Mouse (Mus musculus) left cerebral cortex, adult 8-10 months (tissue): Measurements from ENCODE around the gene Disp3. TPM values are rescaled to one million over a fixed set of nuclear protein-coding genes. Genes with fewer than 3 reads are reported as not detected.

Source experiments
- DNase-seq, 2 experiments: peaks; one replicate each; pipeline ENCODE4 v3.0.0; 2022; ENCODE audit warnings: low spot score in 2 of 2
- total RNA-seq, 4 experiments: library from RNA; stranded (reverse); gene quantifications; 2 replicates each; pipeline ENCODE4 v1.2.4; 2022

Disp3 gene
- total RNA-seq = 10 to 100 TPM; 23.4 to 28.3 (median 26.2) TPM

DNA sequence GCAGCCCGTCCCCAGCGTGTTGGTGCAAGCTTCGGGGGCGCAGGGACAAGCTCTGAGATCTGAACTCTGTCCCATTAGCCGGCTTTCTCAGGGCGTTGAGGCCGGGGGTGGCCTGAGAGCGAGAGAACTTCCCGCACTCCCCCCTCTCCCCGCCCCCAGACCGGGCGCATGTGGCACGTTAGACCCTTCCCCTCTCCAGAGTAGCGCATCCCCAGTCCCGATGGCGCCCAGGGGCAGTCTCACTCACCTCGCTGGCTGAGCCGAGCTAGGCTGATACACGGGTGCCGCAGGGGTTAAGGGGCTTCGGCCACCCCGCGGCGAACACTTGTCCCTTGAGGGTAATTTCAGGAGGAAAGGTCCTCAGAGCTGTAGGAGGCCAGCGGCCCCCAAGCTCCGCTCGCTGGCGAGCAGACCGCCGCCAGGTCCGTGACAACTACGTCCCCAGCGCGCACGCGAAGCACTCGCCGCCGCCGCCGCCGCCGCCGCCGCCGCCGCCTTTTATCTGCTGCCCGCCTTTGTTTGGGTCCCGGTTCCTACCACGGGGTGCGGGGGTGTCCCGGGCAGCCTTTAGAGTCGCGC, at the start of gene Disp3:
Disp3 (minus strand) TSS at position 490 of the 579 bp plus-strand sequence.
- no peak for DNase-seq

DNA sequence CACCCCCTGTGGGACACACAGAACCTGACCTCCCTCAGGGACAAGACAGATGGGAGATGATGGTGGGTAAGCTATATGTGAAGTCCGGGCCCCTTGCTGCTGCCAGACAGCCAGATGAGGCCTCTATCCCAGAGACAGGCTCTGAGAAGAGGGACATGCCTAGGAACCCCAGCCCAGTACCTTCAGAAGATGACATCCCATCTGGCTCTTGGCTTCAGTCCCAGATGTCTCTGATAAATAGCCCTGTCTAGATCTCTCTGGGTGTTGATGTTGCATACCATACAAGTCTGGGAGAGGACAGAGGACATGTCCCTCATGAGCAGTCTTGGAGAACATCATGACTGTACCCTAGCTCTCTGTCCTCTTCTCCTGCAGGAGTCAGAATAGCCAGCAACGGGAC, 42.5 kb upstream of the Disp3 start:
- DNase-seq = no peak

DNA sequence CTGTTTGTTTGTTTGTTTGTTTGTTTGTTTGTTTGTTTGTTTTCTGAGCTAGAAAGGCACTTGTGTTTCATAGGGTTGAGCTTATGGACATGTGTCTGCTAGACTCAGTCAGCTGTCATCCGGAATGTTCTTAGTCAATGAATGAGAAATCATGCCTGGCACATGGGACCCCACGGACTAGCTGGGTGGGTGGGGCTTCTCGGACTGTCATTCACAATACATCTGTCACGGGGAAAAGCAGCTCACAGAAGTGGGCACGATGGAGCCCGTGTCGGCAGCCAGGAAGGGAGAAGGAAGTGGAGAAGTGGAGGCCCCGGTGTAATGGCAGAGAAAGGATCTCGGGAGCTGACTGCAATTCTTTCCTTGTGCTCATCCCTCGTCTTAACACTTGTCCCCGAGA, 41.7 kb upstream of the Disp3 start:
- no peak for DNase-seq

DNA sequence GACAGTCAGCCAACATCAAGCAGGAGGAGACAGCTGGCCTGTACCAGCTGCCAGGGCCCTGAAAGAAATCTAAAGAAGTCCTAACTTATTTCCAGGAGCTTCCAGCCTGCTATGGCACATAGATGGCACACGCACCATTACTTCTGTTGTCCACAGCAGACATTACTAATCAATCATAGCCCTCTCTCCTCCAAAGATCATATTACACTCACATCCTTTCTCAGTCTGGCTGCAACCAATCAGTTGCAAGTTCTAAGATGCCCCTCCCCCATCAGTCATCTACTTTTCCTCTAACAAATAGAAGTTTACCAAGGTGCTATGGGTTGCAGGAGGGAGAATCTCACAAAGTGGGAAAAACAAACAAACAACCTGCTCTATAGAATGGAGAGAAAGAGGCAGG, 40.5 kb upstream of the Disp3 start:
- no peak for DNase-seq

DNA sequence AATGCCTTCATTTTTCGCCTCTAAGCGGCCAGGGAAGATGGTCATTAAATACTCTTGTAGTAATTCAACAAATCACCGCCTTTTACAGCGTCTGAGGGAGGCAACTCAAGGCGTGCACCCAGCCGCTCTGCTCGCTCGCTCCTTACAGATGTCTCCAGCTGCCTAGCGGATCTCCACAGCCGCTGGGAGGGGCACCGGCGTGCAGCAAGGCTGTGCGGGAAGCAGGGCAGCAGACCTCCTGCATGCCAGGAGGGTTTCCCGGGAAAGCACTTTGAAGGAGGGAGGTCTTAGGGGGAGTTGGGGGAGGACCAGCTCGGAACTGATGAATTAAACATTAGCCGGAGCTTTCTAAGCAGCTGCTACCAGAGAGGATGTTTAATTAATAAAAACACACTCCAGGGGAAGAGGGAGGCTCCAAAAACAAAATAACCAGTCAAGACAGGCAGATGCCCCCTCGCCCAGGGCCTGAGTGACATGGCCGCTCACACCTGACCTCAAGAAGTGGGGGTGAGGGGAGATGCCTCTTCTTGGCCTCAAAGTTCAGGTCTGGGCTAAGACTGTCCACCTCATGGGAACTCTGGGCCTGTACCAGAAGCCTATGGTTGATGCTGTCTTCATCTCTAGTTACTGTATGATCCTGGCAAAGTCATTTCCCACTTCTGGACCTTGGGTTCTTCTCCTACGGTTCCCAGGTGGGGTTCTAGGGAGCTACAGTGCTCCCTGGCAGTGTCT, 39.7 kb upstream of the Disp3 start:
- DNase-seq = peak in 1 of 2 experiments; percentile 31

DNA sequence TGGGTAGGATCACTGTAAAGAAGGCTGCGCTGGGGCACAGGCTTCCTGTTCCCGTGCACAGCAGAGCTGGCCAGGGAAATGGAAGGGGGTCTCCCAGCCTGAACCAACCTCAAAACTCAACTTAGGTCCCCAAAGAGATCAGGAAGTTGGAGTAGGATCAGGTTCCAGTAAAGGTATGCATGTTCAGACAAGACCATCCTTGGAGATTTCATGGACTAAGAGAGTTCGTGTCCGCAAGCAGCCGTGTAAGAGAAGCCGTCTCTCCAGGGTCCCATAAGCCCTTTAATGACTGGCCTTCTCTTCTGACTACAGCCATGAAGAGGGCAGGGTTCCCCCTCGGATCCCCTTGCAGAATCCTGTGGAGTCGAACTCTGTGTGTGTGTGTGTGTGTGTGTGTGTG, 39.0 kb upstream of the Disp3 start:
- DNase-seq = no peak

DNA sequence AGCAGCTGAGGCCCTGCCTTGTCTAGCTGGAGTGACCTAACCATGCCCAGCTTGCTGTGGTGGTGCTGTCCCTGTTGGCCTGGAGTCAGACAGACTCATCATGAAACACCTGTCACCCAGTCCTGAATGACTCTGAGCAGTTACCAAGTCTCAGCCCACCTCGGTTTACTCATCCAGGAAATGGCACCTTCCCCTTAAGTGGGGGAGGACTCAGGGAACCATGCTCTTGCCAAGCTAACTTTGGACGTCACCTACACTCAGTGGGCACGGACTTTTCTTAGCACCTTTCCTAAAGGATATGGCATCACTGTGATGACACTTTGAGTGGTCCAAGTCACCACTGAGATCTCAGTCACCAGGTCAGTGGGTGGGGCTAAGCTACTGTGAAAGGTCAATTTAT, 38.2 kb upstream of the Disp3 start:
- DNase-seq = peak in 1 of 2 experiments; percentile 38

DNA sequence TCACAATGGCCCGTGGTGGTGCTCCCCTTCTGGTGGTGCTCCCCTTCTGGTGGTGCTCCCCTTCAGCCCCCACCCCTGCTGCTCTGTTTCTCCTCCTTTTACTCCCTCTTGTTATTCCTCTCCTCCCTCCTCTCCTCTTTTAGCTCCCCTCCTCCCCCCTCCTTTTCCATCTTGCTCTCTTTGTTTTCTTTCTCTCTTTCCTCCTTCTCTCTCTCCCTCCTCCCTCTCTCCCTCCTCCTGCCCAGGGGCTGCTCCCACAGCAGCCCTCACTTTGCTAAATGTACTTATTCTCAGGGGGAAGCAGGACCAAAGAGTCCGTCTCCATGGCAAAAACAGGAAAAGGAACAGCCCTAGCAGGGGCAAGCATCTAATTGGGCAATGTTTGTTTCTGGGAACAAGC, 37.3 kb upstream of the Disp3 start:
- DNase-seq = no peak

DNA sequence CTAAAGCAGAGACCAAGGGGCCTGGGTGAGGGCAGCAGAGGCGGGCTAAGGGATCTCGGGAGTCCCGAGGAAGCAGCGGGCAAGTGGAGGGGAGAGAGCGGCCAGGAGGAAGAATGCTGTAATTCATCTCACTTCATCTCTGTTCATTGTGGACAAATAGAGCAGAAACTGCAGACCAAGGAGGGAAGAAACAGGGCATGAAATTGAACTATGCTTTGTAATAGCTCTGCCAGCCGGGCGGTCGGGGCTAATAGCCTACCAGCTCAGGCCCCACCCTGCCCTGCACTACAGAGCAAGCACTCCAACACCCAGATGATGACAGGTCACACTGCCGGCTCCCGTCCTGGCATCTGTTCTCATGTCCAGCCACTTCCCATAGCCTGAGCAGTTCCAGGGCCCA, 34.4 kb upstream of the Disp3 start:
- DNase-seq = peak in 1 of 2 experiments; percentile 68

DNA sequence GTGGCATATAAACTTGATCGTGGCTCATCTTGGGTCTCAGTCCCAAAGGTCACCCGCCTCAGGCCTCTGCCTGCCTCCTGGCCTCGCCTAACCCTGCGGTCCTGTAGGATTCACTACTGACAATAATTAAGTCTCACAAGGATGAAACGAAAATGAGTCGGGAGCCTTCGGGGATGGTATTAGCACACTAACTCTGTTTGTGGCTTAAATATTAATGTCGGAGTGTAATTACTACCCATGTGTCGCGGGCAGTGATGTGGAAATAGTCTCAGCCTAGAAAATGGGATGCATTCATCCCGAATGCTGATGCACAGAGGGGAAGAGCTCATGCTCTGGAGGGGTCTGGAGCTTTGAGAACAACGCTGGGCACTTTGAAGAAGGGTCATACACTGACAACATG, 31.6 kb upstream of the Disp3 start:
- DNase-seq = no peak

DNA sequence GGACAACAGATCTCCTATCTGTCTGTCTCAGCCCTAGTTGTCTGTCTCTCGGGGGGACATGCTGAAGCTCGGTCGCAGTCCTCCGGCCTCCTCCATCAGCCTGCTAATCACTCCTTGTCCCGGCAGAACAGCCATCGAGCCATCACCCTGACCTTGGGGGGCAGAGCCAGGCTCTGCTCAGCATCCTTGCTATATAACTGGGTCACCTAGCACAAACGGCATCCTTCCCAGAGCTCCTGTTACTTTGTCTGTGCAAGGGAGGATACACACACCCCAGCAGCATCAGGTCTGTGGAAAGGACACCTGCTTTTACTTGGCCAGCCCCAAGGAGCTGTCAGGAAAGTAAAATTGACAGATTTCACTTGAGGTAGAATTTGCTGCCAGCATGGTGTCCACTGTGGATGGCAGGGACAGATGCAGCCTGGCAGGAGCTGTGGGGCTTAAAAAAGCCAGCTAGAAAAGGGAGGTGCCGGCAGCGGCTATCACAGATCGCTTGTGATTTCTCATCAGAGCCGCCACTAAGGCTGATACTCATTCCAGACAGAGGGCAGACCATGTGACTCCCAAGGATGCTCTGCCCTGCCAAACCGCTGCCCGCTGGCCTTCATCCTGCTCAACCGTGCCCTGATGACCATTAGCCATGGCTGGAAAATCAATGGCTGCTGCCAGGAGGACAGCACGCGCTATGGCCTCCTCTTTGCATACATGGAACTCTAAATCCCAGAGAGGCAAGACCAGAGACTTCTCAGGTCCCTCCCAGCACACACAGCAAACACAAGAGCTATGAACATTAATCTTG, 27.8 kb upstream of the Disp3 start:
- no peak for DNase-seq

DNA sequence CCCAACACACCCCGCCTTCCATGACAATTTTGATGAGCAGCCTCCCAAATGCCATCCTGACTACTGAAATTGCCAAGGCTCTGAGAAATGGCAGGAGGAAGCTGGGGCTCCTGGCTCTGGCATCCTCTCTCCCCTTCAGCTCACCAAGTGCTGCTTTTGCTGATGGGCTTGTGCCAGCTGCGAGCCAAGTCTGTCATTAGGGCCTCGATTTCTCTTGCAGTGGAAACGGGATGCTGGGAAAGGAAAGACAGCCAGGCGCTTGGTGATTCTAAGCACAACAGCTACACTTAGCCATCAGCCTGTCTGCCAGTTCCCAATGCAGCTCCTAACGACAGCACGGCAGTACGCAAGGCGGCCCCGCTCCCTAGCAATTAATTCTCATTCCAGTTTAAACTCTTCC, 26.6 kb upstream of the Disp3 start:
- DNase-seq = peak in 1 of 2 experiments; percentile 36

DNA sequence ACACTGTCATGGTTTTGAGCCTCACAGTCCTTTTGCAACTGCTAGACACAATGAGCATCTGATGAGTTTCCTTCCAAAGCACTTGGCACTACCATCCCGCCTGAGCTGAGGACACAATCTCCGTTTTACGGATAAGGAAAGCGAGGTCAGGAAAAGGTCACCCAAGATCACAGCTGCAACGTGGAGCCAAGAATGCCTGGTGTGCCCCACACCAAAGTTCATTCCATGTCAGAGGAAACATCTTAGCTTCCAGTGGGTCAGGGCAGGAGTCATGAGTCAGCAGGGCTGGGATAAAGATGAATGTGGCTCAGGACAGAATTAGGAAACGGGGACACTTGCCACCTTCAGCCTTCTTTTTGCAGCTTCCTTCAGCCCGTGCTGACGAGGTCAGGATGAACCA, 25.8 kb upstream of the Disp3 start:
- no peak for DNase-seq

DNA sequence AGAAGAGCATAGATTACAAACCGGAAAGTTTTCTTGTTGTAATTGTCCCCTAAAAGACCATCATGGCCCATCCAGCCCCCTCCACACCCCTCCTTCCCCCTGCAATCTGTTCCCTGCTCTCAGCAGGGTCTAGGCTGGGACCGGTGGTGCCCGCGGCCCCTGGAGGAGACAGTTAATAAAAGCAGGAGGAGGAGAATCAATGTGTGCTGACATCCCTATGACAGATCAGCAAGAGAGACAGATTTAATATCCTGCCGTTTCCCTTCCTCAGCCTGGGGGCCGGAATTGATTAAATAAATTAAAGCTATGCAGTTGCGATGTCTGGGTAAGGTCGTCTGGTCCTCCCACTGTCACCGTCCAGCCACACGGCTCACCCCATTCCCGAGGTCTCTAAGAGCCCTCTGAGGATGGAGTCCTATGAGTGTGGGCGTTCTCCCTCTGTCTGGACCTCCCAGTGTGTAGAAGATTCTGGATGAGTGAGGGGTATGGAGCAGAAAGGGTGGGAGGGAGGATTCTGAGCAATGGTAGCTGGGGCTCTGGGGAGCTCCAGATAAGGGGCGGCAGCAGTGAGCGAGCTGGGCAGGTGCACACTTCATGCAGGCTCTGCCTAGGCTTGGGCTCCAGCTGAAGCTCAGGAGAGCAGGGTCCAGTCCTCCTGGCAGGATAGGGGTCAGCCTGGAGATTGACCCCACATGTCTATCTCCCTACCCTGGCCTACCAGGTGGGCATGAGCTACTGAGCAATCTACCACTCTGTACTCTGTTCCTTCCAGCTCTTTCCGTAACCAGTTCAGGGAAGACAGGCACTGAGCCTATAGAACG, 24.7 kb upstream of the Disp3 start:
- DNase-seq = no peak

DNA sequence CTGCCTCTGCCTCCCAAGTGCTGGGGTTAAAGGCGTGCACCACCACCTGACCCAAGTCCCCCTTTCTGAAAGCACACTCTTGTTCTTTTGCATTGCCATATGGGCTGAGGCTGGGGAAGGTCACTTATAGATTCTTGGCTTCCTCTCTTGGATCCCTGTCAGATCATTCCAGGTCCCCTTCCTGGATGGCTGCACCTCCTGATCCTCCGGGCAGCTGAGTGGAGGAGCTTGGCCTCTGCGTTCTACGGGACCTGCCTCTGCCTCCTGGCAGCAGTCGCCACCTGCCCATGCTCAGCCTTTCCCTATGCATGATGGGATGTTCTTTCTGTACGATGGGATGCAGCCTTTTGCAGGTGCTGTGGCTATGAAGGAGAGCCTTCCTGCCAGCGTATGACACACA, 23.1 kb upstream of the Disp3 start:
- DNase-seq = no peak

DNA sequence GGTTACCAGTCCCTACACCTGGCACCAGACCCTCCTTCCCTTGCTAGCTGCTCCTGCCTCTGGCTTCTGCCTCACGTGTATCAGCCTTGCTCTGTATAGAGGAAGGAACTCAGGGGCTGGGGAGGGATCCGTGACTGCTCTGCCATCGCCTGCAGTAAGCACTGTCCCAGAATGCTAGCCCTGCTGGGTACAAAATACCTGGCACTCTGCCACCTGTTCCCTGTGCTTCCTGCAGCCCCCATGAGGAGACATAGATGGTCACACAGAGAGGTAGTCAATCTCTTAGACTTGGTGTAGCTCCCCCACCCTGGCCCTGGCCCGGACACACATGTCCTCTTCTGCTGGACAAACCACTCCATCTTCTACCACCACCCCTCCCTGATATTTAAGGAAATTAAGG, 22.4 kb upstream of the Disp3 start:
- no peak for DNase-seq

DNA sequence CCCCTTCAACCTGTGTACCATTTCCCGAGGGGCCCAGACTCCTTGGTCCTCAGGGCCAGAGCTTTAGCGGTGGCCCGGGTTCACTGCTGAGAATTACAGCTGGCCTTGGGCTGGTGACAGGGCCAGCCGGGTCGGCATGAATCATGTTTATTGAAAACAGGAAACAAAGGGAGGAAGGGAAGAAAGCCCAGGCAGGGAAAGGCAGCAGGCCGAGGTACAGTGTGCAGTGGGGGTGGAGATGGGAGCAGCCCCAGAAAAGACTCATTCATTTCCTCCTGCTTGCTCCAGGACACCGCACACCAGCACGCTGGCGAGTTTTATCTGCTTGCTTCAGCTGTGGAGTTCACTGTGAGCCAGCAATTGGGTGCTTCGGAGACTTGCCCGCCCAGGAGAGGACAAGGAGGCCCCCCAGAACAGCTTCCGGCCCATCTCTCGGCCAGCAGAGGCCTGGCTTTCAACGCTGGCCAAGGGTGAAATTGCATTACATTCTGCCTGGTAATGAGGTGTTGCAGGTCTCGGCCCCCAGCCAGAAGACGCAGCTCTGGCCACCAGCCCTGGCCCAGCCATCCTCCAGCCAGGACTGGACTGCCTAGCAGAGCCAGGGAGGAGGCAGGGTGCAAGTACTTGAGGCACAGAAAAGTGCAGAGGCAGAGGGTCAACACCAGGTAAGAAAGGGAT, 18.8 kb upstream of the Disp3 start:
- DNase-seq = peak in 1 of 2 experiments; percentile 58

DNA sequence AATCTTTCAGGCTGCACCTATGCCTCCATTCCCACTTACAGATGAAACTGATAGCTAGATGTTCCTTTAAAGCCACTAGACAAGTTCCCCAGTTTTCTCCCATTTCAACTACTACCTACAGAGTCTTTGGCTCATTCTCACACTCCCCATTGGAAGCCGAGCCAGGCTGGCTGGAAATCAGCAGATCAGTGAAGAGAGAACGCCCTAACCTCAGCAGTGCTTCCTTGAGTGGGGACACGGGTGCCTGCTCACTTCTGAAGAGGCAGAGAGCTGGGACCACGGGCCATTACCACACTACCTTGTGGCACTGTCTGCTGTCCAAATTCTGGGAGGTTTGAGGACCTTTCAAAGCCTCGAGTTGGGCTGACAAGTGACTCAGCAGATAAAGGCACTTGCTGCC, 11.0 kb upstream of the Disp3 start:
- DNase-seq = no peak

DNA sequence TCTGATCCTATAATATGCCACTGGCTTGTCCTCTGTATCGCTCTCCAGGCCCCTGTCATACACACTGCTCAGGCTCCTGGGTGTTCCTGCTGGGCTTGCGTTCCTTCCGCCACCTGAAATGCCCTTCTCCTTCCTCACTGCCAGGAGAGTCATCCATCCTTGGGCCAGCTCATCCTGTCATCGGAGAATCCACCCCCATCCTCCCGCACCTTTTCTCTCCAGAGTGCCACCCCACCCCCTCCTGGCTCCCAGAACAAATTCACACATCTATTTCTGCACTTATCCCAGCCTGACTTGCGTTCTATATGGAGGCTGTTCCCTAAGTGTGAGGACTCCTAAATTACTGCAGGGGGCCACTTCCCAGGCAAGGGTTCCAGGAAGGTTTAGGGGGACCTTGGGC, 9.9 kb upstream of the Disp3 start:
- peak in 1 of 2 experiments; percentile 63 for DNase-seq

DNA sequence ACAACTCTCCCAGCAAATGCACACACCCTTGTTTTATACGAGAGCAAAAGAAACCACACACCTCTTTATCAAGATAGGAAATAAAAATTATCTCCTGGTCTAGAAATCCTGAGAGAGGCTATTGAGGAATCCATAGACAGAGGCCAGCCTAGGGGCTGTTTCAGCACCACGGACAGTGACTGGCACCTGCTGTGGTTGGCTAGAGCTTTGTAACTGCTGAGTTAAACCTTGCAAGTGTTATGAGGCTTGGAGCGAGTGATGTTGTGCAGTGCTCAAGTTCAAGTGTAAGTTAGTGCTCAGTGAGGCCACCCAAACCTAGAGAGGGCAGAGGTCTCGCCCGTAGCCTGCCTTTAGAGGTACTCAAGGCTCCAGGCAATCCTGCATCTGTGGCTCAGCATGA, 5.6 kb upstream of the Disp3 start:
- DNase-seq = no peak

DNA sequence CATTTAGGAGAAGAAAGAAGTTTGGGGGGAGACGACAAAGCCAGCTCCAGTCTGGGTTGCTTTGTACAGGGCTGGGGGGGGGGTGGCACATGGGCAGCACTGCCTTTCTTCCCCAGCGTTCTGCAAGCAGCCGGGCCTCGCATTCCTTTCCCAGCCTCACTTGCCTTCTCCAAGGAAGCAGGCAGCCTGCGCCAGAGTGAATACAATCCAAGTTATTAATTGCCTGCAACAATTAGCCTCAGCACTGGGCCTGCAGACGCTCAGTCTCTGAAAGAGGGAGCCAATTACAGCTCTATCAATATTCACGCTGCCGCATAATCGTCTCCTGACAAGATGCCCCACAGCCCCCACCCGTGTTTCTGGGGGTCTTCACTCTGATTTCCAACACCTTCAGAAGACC, 4.1 kb upstream of the Disp3 start:
- no peak for DNase-seq
